Mouse (Mus musculus): ENCODE measurements around the gene Elob.

The Elob gene

DNA sequence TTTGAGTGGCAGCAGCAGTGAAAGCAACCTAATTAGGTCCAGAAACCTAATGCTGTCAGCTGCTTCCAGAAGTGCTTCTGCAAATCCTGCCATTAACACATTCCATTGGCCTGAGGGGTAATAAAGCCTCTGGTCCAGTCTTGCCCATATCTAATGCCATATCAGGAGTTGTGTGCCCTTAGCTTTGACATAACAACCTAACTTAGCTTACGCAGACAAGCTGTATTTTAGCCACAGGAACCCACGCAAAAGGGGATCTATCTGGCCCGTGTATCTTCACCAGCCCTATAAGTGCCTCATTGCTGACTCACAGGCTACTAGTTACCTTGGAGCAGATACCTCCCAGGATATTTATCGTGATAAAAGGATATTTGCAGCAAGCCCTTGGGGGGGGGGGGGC is 3.3 kb downstream of the Elob start:
- no peak for DNase-seq (ENCODE audit: extremely low read depth, insufficient read length, low spot score)

DNA sequence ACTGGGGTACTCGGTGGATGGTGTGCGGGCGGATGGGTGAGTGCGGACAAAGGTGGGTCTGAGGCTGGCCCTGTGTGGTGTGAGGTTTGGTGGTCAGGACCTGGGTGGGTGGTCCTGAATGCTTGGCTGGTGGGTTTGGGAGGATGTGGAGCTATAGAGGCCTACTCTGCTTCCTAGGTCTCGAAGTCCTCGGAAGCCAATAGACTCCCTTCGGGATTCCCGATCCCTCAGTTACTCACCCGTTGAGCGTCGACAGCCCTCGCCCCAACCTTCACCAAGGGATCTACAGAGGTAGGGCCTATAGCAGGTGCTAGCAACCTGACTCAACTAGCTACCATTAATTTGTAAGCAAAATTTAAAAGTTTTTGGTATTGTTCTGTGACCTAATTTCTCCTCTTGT is 5.3 kb downstream of the Elob start:
- no peak for DNase-seq (ENCODE audit: extremely low read depth, insufficient read length, low spot score)

DNA sequence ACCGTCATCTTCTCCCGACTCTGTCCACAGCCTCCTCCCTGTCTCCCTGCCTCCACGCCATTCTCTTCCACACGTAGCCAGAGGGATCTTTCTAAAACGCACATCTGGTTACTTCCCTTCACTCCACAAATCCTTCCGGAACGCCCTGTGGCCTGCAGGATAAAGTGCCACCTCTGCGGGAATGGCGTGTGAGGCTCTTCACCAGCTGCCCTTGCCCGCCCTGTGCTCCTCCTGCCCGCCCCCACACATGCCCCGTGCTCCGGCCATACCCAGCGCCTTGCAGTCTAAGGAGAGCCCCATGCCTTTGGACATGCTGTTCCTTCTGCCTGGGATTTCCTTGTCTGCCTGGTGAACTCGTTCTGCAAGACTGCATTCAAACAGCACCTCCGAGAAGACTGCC is 5.9 kb downstream of the Elob start:
- DNase-seq (ENCODE audit: extremely low read depth, insufficient read length, low spot score): no peak

DNA sequence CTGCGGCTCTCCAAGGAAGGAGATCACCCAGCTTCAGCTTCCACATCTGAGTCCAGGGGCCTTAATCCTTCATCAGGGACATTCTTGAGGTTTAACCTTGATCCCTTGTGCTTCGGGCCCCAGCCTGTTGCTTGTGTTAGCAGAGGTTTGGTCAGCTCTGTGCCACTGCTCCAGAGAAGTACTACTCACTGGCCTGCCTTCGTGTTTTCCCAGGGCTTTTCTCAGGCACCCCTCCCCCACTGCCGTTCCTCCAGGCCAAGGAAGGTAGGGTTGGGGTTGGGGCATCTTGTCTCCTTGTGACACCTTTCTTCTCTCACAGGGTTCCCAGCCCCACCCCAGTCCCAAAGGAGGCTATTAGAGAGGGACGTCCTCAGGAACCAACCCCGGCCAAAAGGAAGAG is 6.8 kb downstream of the Elob start:
- DNase-seq (ENCODE audit: extremely low read depth, insufficient read length, low spot score): no peak

DNA sequence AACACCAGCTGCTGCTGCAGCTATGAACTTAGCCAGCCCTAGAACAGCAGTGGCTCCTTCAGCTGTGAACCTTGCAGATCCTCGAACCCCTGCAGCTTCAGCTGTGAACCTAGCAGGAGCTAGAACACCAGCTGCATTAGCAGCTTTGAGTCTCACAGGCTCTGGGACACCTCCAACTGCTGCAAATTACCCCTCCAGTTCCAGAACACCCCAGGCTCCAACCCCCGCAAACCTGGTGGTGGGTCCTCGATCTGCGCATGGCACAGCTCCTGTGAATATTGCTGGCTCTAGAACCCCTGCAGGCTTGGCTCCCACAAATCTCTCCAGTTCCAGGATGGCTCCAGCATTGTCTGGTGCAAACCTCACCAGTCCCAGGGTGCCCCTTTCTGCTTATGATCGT is 8.2 kb downstream of the Elob start:
- DNase-seq (ENCODE audit: extremely low read depth, insufficient read length, low spot score): no peak

DNA sequence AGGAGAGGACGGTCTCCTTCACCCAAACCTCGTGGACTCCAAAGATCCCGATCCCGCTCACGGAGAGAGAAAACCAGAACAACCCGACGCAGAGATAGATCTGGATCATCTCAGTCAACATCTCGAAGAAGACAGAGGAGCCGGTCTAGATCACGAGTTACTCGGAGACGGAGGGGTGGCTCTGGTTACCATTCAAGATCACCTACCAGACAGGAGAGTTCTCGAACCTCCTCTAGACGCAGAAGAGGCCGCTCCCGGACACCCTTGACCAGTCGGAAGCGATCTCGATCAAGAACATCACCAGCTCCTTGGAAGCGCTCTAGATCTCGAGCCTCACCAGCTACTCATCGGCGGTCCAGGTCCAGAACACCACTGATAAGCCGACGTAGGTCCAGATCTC is 9.7 kb downstream of the Elob start:
- DNase-seq (ENCODE audit: extremely low read depth, insufficient read length, low spot score): no peak

DNA sequence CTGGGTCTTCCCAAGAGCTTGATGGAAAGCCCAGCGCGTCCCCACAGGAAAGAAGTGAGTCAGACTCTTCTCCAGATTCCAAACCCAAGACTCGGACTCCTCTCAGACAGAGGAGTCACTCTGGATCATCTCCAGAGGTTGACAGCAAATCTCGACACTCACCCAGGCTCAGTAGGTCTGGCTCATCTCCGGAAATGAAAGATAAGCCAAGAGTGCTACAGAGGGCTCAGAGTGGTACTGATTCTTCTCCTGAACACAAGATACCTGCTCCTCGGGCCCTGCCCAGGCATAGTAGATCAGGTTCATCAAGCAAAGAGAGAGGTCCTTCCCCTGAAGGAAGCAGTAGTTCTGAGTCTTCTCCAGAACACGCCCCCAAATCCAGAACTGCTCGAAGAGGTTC is 10.4 kb downstream of the Elob start:
- no peak for DNase-seq (ENCODE audit: extremely low read depth, insufficient read length, low spot score)

DNA sequence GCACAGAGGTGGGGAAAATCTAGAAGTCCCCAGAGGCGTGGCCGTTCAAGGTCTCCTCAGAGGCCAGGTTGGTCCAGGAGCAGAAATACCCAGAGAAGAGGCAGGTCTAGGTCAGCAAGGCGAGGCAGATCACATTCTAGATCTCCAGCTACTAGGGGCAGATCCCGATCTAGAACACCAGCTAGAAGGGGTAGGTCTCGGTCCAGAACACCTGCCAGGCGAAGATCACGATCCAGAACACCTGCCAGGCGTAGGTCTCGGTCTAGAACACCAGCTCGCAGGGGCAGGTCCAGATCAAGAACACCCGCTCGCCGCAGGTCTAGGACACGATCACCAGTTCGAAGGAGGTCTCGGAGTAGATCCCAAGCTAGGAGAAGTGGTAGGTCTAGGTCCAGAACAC is 13.3 kb downstream of the Elob start:
- DNase-seq (ENCODE audit: extremely low read depth, insufficient read length, low spot score): peak; percentile 30

DNA sequence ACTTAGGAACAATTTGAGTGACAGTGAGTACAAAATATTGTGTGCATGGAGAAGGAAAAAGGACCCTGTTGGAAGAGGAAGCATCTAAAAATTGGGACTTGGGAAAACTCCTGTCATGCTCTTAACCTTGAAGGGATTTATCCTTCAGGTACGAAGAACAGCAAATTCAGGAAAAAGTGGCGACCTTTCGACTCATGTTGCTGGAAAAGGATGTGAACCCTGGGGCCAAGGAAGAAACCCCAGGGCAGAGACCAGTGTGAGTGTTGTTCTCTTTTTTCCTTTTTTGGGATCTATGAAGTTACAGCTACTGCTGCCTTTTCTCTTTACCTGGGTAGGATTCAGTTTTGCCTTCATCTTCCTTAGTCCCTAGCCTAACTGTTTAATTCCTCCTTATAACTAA is 21.0 kb downstream of the Elob start:
- no peak for DNase-seq (ENCODE audit: extremely low read depth, insufficient read length, low spot score)

DNA sequence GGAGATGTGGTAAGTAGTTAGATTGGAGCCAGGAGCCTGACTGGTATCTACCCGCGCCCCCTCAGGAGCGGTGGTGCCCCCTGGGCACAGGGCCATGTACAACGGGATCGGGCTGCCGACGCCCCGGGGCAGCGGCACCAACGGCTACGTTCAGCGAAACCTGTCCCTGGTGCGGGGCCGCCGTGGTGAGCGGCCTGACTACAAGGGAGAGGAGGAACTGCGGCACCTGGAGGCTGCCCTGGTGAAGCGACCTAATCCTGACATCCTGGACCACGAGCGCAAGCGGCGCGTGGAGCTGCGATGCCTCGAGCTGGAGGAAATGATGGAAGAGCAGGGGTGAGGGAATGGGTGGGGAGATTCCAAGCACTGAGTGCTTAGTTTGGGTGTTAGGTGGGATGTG is 22.1 kb downstream of the Elob start:
- DNase-seq (ENCODE audit: extremely low read depth, insufficient read length, low spot score): peak; percentile 36

DNA sequence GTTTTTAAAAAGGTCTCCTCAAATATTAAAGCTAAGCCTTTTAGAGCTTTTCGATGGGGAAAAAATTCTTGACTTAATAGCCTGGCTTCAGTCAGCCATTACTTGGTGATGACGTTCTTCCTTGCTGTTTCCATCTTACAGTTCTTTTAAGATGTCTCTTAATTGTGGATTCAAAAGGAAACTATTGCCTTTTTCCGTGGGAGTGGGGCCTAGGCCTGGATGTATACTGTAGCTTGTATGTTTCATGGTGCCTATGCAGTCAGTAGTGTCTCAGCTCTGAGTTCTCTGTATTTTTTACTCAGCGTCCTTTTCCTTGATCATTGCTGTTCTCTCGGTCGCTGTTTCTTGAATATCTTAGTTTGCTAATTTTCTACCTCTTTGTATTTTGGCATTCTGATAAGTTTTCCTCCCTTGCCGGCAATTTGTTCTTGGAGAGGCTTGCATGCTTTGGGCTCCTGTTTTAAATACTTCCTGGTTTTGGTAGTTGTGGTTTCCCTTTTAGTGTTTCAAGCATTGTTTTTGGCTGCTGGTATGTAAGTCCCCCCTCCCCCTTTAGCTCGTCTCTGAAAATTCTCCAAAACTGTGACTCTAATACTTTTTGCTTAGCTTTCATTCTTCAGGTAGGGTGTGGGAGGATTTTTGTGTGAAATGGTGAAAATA is 24.4 kb downstream of the Elob start:
- DNase-seq (ENCODE audit: extremely low read depth, insufficient read length, low spot score): no peak

DNA sequence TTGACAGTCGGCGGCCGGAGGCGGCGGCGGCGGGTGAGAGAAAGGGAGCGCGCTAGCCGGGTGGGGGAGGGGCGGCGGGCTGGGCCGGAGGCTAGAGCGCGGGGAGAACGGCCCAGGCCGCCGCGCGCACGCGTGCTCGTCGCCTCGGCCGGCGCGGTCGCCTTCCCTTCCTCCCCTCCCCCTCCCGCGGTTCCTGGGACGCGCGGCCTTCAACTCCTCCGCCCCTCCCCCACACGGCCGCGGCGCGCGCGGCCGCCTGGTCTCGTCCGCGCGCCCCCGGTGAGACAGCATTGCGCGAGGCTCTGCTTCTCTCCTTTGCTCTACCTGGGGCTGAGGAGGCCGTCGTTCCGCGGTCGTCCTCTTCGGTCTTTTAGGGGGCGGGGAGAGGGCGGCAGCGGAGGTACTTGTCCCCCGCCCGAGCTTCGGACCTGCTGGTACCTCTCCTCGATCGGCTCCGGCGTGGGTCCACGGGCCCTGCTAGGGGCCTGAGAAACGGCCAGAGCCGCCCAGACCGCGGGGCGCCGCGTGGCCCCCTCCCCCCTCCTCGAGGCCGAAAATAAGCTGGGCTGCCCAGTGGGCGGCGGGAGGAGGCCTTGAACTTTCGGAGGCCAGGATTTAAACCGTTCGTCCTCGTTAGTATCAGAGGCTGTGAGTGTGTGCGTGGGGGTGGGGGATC is 25.4 kb downstream of the Elob start:
- DNase-seq (ENCODE audit: extremely low read depth, insufficient read length, low spot score): peak; percentile 88

DNA sequence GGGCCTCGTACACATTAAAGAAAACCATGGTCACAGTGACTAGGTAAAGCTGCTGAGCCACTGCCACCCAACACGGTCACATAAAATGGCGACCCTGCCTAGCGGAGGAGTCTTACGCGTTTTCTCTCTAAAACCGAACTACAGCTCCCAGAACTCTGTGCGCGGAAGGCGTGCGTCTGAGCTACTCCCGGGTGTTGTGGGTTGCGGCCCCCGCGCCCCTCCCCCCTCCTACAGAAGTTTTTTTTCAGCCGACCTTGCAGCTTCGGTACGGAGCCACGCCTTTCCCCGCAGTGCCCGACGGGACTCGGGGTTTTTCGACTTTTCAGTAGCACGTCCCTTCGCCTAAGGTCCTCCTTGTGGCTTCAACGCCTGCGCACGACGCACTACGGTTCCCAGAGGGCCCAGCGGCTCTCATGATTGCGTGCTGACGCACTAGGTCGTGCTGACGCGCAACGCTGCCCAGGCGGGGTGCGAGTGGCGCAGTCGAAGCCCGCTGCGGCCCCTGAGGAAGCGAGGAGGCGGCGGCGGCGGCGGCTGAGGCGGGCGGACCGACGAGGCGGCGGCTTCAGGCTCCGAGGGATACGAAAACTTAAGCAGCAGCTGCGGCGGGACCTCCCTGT is 26.1 kb downstream of the Elob start:
- peak; percentile 99 for DNase-seq (ENCODE audit: extremely low read depth, insufficient read length, low spot score)

DNA sequence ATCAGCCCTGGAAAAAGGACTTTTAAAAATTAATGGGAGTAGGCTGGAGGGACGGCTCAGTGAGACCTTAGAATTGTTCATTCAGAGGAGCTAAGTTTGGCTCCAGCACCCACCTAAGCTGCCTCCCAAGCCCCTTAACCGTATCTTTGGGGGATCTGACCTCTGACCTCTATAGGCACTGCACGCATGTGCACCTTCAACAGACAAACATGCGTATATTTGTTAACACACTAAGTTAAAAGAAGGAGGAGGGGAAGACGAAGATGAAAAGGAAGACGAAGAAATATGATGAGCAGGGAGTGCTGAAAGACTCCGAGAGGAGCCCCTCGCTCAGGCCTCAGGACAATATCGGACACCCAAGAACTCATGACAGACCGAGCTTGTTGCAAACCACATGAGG is 27.3 kb downstream of the Elob start:
- DNase-seq (ENCODE audit: extremely low read depth, insufficient read length, low spot score): no peak

DNA sequence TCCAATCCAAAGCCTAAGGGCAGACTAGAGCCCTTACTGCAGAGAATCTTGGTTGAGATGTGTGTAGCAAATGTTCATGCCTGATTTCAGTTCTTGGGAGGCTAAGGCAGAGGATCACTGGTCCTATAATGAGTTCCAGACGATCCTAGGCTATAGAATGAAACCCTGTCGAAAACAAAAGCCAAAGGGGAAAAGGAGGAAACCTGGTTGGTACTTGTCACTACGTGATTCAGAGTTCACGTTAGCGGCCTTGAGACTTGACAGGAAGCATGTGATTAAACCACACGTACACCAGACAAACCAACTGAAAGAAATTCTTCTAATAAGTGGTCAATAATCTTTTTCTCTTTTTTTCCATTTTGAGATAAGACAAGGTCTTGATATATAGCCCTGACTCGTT is 31.6 kb downstream of the Elob start:
- DNase-seq (ENCODE audit: extremely low read depth, insufficient read length, low spot score): no peak

DNA sequence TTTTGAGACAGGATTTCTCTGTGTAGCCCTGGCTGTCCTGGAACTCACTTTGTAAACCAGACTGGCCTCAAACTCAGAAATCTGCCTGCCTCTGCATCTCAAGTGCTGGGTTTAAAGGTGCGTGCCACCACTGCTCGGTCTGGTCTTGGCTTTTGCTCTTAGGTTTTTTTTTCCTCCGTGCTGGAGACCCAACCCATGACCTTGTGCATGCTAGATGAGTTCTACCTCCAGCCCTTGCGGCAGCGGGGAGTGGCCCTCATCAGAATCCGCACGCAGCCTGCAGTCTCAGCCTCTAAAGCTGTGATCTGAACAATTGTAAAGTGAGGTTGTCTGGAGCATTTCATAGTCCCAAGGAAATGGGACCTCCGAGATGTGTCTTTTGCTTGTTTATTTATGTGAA is 33.6 kb downstream of the Elob start:
- no peak for DNase-seq (ENCODE audit: extremely low read depth, insufficient read length, low spot score)

DNA sequence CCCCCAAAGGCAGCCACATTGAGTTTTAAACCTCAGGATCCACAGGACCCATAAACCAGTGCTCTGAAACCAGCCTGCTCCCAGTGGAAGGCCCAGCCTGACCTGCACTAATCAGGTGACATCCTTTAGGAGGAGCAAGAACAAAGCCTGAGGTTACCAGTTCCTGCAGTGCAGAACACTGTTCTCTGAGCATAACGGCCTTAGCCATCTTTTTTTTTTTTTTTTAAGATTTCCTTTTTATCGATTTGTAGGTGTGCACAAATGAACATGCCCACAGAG is 37.9 kb downstream of the Elob start:
- no peak for DNase-seq (ENCODE audit: extremely low read depth, insufficient read length, low spot score)

DNA sequence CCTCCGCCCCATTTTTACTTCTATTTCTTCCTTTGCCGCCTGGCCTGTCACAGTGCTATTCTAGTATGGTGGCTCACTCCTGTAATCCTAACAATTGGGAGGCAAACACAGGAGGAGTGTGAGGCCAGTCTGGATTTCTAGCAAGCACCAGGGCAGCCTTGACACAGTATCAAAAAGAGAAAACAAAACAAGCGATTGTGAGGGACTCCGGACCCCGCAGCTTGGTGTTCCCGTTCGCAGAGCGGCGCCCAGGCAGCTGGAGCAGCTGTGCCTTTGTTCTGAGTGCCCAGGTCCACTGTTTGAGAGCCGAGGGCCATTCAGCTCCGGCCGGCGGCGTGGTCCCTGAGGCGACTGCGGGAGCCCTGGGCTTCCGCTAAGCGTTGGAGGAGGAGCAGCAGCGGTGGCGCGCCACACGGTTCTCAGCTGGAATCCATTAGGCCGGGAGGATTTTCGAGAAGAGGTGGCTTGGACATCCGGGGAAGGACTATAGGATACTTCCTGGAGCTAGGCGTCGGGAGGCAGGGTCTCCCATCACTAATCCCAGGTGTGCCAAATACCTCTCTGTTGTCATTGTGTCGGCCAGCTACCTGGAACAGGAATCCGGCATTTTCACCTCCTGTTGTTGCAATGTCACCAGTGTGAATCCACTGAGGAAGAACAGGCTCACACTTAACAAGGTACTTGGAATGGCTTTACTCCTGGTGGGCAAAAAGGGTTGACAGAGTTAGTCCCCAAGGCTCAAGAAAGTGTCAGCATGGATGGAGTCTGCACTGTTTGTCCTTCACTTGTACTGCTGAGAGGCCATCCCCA is 38.5 kb downstream of the Elob start, which contains the start of gene Srrm2:
Srrm2 (plus strand) TSS at position 264 of the 810 bp plus-strand sequence.
- no peak for DNase-seq (ENCODE audit: extremely low read depth, insufficient read length, low spot score)

DNA sequence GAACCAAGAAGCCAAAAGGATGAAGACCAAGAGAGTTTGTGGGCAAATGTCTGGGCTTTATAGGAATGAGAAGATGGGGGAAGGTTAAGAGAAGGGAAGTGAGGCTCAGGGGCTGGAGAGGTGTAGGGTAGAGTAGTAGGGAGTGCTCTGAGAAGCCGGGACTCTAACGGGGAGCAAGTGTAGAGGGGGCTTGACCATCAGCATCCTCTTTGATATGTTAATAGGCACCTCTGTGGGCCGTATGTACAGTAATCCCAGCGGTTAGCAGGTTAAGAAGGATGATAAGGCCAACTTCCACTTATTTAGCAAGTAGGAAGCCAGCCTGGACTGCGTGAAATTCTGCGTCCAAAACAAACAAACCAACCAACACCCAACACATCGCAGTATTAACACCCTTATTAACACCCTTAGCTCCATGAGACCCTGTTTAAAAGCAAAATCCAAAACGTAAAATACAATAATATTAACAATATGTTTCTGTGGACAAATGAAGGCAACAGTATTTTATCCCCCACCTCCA is 39.1 kb downstream of the Elob start:
- DNase-seq (ENCODE audit: extremely low read depth, insufficient read length, low spot score): no peak

DNA sequence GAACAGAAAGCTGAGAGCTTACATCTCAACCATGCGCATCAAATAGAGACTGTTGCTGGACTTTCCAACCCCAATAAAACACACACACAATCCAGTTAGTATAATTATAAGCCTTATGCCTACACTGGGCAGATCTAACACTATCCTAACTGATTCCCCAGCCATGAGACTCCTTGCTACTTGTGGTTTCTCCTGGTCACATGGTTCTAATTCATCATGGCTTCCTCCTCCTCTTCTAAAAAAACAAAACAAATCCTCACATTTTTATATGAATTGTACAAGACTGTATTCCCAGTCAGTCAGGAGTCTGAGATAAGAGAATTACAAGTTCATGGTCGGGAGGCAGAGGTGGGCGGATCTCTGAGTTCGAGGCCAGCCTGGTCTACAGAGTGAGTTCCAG is 40.0 kb downstream of the Elob start:
- DNase-seq (ENCODE audit: extremely low read depth, insufficient read length, low spot score): no peak

DNA sequence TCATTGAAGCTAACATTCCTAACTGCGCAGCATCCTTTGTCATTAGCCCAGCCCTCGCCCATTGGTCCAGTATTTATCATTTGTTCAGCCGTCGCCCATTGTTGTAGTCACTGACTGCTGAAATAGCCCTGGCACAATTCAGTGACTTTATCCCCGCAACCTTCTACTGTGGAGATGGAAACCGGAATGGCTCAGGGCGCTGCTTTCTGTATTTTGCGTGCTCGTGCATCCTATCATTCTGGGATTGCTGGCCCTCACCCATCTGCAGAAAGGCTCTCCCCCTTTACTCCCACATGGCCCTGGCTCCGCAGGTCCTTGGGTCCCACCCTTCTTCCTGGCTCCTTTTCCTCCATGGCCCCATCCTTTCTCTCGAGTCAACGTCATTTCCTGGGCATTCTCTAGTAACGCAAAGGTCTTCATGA is 42.4 kb downstream of the Elob start:
- DNase-seq (ENCODE audit: extremely low read depth, insufficient read length, low spot score): no peak
